Mouse (Mus musculus) central nervous system, embryonic 11.5 days (tissue): ENCODE measurements around the gene Slitrk3. TPM values are rescaled to one million over a fixed set of nuclear protein-coding genes. Genes with fewer than 3 reads are reported as not detected.

ENCODE experiments used
- polyA plus RNA-seq: library from polyadenylated mRNA; depleted of rRNA; stranded (reverse); fragments of >200 nt; gene quantifications from 2 replicates; pipeline ENCODE4 v1.2.3, GENCODE M21; 2012; rRNA removed

Slitrk3 gene
- 1.4 and 1.9 TPM in 2 replicates for polyA plus RNA-seq

DNA sequence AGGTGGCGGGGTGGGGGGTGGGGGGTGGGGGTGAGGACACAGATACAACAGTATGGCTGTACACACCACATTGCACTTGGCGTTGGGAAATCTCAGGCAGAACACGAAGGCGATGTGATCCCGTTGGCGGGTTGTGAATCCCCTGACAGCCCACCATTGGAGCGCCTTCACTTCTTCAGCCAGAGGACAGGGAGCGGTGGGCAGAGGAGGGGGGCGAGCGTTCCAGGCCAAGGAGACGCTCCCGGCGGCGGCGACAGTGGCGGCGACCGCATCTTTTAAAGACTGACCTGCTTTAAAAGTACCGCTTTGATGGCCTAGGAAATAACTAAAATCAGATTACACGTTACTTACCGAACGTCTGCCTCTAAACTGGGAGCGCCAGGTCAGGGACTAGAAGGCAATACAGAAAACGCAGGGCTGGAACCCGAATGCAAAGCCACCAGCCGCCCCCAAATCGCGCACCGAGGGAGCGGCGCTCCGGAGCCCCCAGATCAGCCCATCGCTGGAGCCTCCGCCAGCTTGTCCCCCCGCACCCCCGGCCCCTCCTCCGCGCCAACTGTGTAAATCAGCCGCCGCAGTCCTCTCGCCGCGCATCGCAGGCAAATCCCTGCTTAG is at the start of gene Slitrk3:
Gene Slitrk3, minus strand, starts transcription at position 607 of the 615 bp plus-strand sequence.

Other genes starting within 250 kb of the Slitrk3 start
- 0.01 TPM in 1 of 2 replicates, not detected in the other for gene Sis, start 89.9 kb downstream of the Slitrk3 start, polyA plus RNA-seq